Mouse (Mus musculus): ENCODE results near the gene Chp2. TPM values are rescaled to one million over a fixed set of nuclear protein-coding genes. Genes with fewer than 3 reads are reported as not detected.

The Chp2 gene
- polyA plus RNA-seq, 1 experiment from 2014 or later: 0.41 TPM

- H3K27ac ChIP-seq (ENCODE audit: low read depth): no peak overlapping the region
- no peak overlapping the region for H3K9ac ChIP-seq (ENCODE audit: low read length)
- no peak overlapping the region for H3K4me2 ChIP-seq (ENCODE audit: low read length)
- H3K36me3 ChIP-seq (ENCODE audit: control insufficient read depth, insufficient read depth, low read length): no peaks in the 10 kb centered on the region
- no peaks in the 10 kb centered on the region for H3K27me3 ChIP-seq (replicated peaks; ENCODE audit: control insufficient read depth, insufficient read depth, low read length)
- DNase-seq (ENCODE audit: low spot score) (no peak), ATAC-seq (replicated peaks; ENCODE audit: low FRiP score, low TSS enrichment, low read depth) (no peak)
- 79% methylated on average over 9 of the region's 9 CpGs for WGBS
- H3K4me3 ChIP-seq (ENCODE audit: low read depth, low read length): no peak overlapping the region
- no peaks in the 10 kb centered on the region for H3K4me1 ChIP-seq (replicated peaks; ENCODE audit: control insufficient read depth, insufficient read depth, low read length)
- H3K9me3 ChIP-seq (ENCODE audit: control insufficient read depth, low read length): 0 out of 2 replicates have a peak, but pooled peaks cover 5% of the 10 kb centered on the region
Observed at GRCm38 (mm10) chr7:122196771-122197170, 22.5 kb upstream of the Chp2 start.

GRCm38 (mm10) chr7:122197306-122197705, 22.0 kb upstream of the Chp2 start:
- Histone ChIP-seq H3K4me1 (replicated peaks; ENCODE audit: control insufficient read depth, insufficient read depth, low read length) (no peaks in the 10 kb centered on the region), H3K36me3 (ENCODE audit: control insufficient read depth, insufficient read depth, low read length) (no peaks in the 10 kb centered on the region), H3K4me3 (ENCODE audit: low read depth, low read length) (no peak overlapping the region), H3K9me3 (ENCODE audit: control insufficient read depth, low read length) (0 out of 2 replicates have a peak, but pooled peaks cover 5% of the 10 kb centered on the region), H3K27ac (ENCODE audit: low read depth) (no peak overlapping the region), H3K9ac (ENCODE audit: low read length) (no peak overlapping the region), H3K4me2 (ENCODE audit: low read length) (no peak overlapping the region), H3K27me3 (replicated peaks; ENCODE audit: control insufficient read depth, insufficient read depth, low read length) (no peaks in the 10 kb centered on the region)
- WGBS: 31% methylated on average over 4 of the region's 4 CpGs
- no peak for ATAC-seq (replicated peaks; ENCODE audit: low FRiP score, low TSS enrichment, low read depth)
- peak; percentile 68 for DNase-seq (ENCODE audit: low spot score)

GRCm38 (mm10) chr7:122199296-122199695, 20.0 kb upstream of the Chp2 start:
- 25% methylated on average over 5 of the region's 5 CpGs for WGBS
- no peak overlapping the region for H3K27ac ChIP-seq (ENCODE audit: low read depth)
- no peaks in the 10 kb centered on the region for H3K27me3 ChIP-seq (replicated peaks; ENCODE audit: control insufficient read depth, insufficient read depth, low read length)
- H3K36me3 ChIP-seq (ENCODE audit: control insufficient read depth, insufficient read depth, low read length): no peaks in the 10 kb centered on the region
- ATAC-seq (replicated peaks; ENCODE audit: low FRiP score, low TSS enrichment, low read depth): 0 out of 2 replicates have a peak, but pooled peaks have one; percentile 24
- no peak overlapping the region for H3K9ac ChIP-seq (ENCODE audit: low read length)
- 0 out of 2 replicates have a peak, but pooled peaks cover 3% of the 10 kb centered on the region for H3K9me3 ChIP-seq (ENCODE audit: control insufficient read depth, low read length)
- no peak overlapping the region for H3K4me3 ChIP-seq (ENCODE audit: low read depth, low read length)
- H3K4me2 ChIP-seq (ENCODE audit: low read length): no peak overlapping the region
- DNase-seq (ENCODE audit: low spot score): no peak
- H3K4me1 ChIP-seq (replicated peaks; ENCODE audit: control insufficient read depth, insufficient read depth, low read length): no peaks in the 10 kb centered on the region

- Histone ChIP-seq H3K4me3 (ENCODE audit: low read depth, low read length) (no peak overlapping the region), H3K4me1 (replicated peaks; ENCODE audit: control insufficient read depth, insufficient read depth, low read length) (no peaks in the 10 kb centered on the region), H3K36me3 (ENCODE audit: control insufficient read depth, insufficient read depth, low read length) (no peaks in the 10 kb centered on the region), H3K27me3 (replicated peaks; ENCODE audit: control insufficient read depth, insufficient read depth, low read length) (no peaks in the 10 kb centered on the region; the same call in 1 of the 2 replicates), H3K9ac (ENCODE audit: low read length) (no peak overlapping the region), H3K4me2 (ENCODE audit: low read length) (no peak overlapping the region), H3K9me3 (ENCODE audit: control insufficient read depth, low read length) (no peaks in the 10 kb centered on the region), H3K27ac (ENCODE audit: low read depth) (no peak overlapping the region)
- 25% methylated on average over 2 of the region's 2 CpGs for WGBS
- DNase-seq (ENCODE audit: low spot score): no peak
- 0 out of 2 replicates have a peak, but pooled peaks have one; percentile 62 for ATAC-seq (replicated peaks; ENCODE audit: low FRiP score, low TSS enrichment, low read depth)
Observed at GRCm38 (mm10) chr7:122203936-122204335, 15.4 kb upstream of the Chp2 start.

- Histone ChIP-seq H3K4me3 (ENCODE audit: low read depth, low read length) (no peak overlapping the region), H3K9me3 (ENCODE audit: control insufficient read depth, low read length) (no peaks in the 10 kb centered on the region), H3K9ac (ENCODE audit: low read length) (no peak overlapping the region), H3K27ac (ENCODE audit: low read depth) (no peak overlapping the region), H3K4me1 (replicated peaks; ENCODE audit: control insufficient read depth, insufficient read depth, low read length) (no peaks in the 10 kb centered on the region), H3K4me2 (ENCODE audit: low read length) (no peak overlapping the region), H3K27me3 (replicated peaks; ENCODE audit: control insufficient read depth, insufficient read depth, low read length) (no peaks in the 10 kb centered on the region; the same call in 1 of the 2 replicates), H3K36me3 (ENCODE audit: control insufficient read depth, insufficient read depth, low read length) (no peaks in the 10 kb centered on the region)
- ATAC-seq (replicated peaks; ENCODE audit: low FRiP score, low TSS enrichment, low read depth): no peak
- no peak for DNase-seq (ENCODE audit: low spot score)
- WGBS: 80% methylated on average over 2 of the region's 2 CpGs
Observed at GRCm38 (mm10) chr7:122206121-122206520, 13.2 kb upstream of the Chp2 start.

GRCm38 (mm10) chr7:122208276-122209021, 10.8 kb upstream of the Chp2 start:
- Histone ChIP-seq H3K4me2 (ENCODE audit: low read length) (no peak overlapping the region), H3K9me3 (ENCODE audit: control insufficient read depth, low read length) (no peaks in the 10 kb centered on the region), H3K27me3 (replicated peaks; ENCODE audit: control insufficient read depth, insufficient read depth, low read length) (no peaks in the 10 kb centered on the region; the same call in 1 of the 2 replicates), H3K27ac (ENCODE audit: low read depth) (no peak overlapping the region), H3K36me3 (ENCODE audit: control insufficient read depth, insufficient read depth, low read length) (no peaks in the 10 kb centered on the region), H3K4me3 (ENCODE audit: low read depth, low read length) (no peak overlapping the region), H3K9ac (ENCODE audit: low read length) (no peak overlapping the region), H3K4me1 (replicated peaks; ENCODE audit: control insufficient read depth, insufficient read depth, low read length) (no peaks in the 10 kb centered on the region)
- DNase-seq (ENCODE audit: low spot score) (no peak), ATAC-seq (replicated peaks; ENCODE audit: low FRiP score, low TSS enrichment, low read depth) (no peak)
- 25% methylated on average over 7 of the region's 7 CpGs for WGBS

GRCm38 (mm10) chr7:122226020-122226742, 6.9 kb downstream of the Chp2 start:
- Histone ChIP-seq H3K27ac (ENCODE audit: low read depth) (no peak overlapping the region), H3K9ac (ENCODE audit: low read length) (no peak overlapping the region), H3K4me3 (ENCODE audit: low read depth, low read length) (no peak overlapping the region), H3K36me3 (ENCODE audit: control insufficient read depth, insufficient read depth, low read length) (no peaks in the 10 kb centered on the region), H3K4me1 (replicated peaks; ENCODE audit: control insufficient read depth, insufficient read depth, low read length) (no peaks in the 10 kb centered on the region), H3K9me3 (ENCODE audit: control insufficient read depth, low read length) (no peaks in the 10 kb centered on the region), H3K4me2 (ENCODE audit: low read length) (no peak overlapping the region), H3K27me3 (replicated peaks; ENCODE audit: control insufficient read depth, insufficient read depth, low read length) (no peaks in the 10 kb centered on the region)
- DNase-seq (ENCODE audit: low spot score): no peak
- WGBS: 65% methylated on average over 7 of the region's 7 CpGs
- ATAC-seq (replicated peaks; ENCODE audit: low FRiP score, low TSS enrichment, low read depth): peak; percentile 23; the same call in 1 of the 2 replicates

- no peaks in the 10 kb centered on the region for H3K27me3 ChIP-seq (replicated peaks; ENCODE audit: control insufficient read depth, insufficient read depth, low read length)
- no peak overlapping the region for H3K4me2 ChIP-seq (ENCODE audit: low read length)
- DNase-seq (ENCODE audit: low spot score) (no peak), ATAC-seq (replicated peaks; ENCODE audit: low FRiP score, low TSS enrichment, low read depth) (no peak)
- H3K36me3 ChIP-seq (ENCODE audit: control insufficient read depth, insufficient read depth, low read length): no peaks in the 10 kb centered on the region
- WGBS: 84% methylated on average over 4 of the region's 4 CpGs
- H3K4me3 ChIP-seq (ENCODE audit: low read depth, low read length): no peak overlapping the region
- H3K9me3 ChIP-seq (ENCODE audit: control insufficient read depth, low read length): no peaks in the 10 kb centered on the region
- no peaks in the 10 kb centered on the region for H3K4me1 ChIP-seq (replicated peaks; ENCODE audit: control insufficient read depth, insufficient read depth, low read length)
- no peak overlapping the region for H3K27ac ChIP-seq (ENCODE audit: low read depth)
- no peak overlapping the region for H3K9ac ChIP-seq (ENCODE audit: low read length)
Observed at GRCm38 (mm10) chr7:122226744-122227143, 7.4 kb downstream of the Chp2 start.

Measured in intestine, embryonic 14.5 days (tissue).